Mouse (Mus musculus) cerebellum, adult 11 months (tissue): ENCODE data around the gene Camp.
"Not testable (repeated sequence)": the region's sequence is repeated elsewhere in the genome, so short reads cannot be mapped to it uniquely, and the experiment has no call there.

Source experiments
- DNase-seq: peaks from one replicate; pipeline ENCODE4 v3.0.0; 2022

The Camp gene

DNA sequence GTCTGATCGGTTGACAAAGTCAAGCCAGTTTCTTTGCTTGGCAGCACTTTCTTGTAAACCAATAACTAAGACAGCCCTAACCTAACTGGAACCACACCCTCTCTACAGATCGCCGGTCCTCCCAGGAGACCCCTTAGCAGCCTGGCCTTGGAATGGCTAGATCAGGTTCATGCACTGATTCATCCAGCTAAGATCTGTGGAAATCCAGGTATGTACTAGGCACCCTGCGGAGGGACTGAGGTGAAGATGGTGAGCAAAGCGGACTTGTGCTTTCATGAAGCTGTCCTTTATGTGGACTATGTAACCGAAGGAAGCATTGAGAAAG, 16.4 kb downstream of the Camp start:
- no peak for DNase-seq

DNA sequence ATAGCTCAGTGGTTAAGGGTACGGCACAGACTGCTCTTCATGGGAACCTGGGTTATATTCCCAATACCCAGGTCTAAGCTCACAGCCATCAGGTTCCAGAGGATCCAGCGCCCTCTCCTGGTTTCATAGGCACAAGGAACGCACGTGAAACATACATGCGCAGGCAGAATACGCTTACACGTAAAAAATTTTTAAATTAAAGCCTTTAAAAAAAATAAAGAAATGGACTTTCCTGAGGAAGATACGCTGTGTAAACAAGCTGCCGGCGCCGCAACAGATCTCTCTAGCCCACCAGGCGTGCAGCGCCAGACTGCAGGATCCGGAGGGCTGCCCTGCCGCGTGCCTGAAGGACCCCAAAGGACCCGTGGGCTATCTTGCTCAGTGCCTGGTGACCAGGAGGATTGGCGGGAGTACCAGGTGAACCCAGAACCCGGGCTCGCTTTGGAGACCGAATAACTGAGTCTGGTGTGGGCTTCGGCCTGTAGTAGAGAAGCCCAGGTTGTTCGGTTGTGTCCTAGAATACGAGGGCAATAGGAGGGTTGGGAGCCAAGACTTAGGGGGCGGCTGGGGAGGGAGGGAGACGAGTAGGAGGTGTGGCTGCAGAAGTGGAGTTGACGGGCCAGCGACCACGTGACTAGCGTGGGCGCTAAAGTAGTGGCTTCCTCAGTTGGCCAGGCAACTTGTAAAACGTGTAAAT, 16.9 kb downstream of the Camp start, which contains the start of gene Nme6:
Nme6 (plus strand) TSS at position 359 of the 697 bp plus-strand sequence.
- DNase-seq, result peak; percentile 81

DNA sequence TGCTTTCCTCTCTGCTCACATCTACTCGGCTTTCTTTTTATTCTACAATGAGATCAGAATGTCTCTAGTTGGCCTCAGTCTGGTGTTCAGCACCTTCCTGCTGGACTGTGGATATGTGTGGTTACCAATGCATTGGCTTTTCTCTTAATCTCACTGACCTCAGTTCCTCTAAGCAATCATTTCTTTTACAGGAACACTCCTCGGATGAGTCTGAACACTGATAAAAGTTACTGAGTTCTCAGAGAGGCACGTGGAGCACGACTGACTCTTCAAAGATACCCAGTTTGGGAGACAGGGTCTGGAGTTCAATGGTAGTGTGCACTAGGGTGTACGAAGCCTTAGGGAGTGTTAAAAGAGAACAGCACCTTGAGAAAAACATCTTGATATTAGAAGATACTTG, 23.2 kb downstream of the Camp start:
- no peak for DNase-seq

DNA sequence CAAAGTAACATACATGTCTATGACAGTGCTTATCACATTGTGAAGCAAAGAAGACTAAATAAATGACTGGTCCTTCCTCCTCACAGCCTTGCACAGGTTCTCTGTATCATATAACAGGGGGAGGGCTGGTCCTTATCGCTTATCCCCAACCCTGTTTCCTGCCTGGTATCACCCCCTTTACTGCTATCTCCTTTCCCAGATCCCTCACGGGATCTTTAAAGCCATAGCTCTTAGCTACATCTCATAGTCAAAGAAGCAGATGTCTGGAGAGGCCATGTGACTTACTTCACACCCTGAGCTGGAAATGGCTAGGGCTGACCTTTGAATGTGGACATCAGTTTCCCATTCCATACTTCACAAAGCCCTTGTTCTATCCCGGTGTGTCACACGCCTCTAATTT, 23.7 kb downstream of the Camp start:
- DNase-seq, result no peak

DNA sequence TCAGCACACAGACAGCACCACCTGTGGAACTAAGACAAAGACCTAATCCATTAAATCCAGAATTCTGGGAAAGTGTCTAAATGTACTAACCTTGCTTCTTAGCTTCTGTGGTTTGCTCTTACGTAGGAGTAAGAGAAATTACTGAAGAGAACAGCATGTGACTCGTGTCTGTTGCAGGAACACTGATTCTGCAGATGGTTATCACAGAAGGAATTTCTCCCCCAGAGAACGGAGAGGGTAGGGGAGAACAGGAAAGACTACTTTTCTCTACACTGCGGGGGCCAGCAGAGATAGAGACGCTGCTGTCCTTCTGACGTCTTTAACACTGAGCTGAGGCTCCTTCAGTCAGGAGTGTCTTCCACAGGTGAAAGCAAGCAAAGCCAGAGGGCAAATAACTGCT, 33.1 kb downstream of the Camp start:
- DNase-seq, result no peak

DNA sequence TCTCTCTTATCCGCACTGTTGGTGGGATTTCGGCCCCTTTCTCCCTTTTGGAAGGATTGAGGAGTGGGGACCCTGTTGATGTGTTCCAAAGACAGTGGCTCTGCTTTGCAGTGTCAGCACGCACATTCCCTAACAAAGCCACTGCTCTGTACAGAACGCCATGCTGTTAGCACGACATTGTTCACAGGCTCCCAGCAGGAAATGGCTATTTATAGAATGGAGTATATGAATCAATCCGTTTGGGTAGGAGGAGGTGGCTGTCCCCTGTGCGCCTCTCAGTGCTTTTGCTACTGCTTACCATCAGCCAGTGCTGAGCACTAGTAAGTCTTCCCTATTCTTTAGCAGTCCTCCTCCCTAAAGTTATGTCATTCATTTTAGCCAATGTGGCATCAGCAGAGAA, 36.0 kb downstream of the Camp start:
- DNase-seq, result no peak

DNA sequence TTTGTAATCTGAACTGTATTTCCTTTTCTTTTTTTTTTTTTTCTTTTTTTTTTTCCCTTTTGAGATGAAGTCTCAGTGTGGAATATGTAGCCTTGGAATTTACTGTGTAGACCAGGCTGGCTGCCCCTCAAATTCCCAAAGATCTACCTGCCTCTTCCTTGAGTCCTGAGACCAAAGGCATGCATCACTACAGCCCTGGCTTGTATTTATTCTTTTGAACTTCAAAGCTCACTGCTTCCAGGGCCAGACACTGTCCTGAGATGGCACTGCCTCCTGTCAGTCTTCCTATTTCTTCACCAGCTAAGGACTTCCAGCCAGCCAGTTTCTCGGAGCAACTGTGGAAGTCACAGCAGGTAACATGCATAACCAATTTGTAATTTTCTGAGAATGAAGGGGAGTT, 37.4 kb downstream of the Camp start, which contains the start of gene Spink8:
Spink8 (plus strand) TSS at position 301 of the 400 bp plus-strand sequence.
- no peak for DNase-seq

DNA sequence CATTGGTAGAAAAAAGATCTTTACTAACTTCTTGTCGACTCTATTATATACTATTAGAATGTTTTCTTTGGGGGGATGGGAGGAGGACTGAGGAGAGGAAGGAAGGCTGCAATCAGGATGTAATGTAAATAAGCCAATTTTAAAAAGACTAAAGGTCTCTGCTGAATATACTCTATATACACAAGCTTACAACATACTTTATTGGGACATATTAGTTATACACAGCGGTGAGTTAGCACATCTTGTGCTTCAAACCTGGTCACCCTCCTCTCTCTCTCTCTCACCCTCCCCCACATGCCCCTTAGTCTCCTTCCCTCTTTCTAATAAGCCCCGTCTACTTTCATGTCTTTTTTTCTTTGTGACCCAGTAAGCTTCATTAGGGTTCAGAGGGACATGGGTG, 41.5 kb downstream of the Camp start:
- DNase-seq, result no peak

DNA sequence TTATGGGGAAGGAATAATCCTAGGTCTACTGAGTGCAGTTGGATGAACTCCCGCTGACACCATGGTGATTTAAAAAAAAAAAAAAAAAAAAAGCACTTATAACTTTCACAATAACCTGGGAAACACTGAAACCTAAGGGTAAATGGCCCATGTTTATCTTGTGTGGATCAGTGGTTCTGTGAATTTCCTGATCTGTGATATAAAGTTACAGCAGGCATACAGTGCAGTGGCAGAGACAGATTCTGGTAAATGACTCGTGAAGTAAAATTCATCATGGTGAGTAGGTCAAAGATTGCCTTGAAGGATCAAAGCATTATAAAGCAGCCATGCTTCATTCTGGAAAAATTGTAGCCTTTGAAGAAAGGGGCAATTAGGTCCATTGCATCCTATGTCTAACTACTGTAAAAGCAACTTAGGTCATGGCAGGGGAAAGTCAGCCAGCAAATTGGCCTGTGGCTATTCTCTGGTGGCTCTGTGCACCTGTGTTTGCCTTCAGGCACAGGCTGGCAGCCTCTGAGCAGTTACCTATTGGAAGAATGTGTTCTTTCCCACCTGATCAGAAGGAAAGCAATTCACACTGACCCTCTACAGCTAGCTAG, 42.6 kb downstream of the Camp start:
- no peak for DNase-seq

DNA sequence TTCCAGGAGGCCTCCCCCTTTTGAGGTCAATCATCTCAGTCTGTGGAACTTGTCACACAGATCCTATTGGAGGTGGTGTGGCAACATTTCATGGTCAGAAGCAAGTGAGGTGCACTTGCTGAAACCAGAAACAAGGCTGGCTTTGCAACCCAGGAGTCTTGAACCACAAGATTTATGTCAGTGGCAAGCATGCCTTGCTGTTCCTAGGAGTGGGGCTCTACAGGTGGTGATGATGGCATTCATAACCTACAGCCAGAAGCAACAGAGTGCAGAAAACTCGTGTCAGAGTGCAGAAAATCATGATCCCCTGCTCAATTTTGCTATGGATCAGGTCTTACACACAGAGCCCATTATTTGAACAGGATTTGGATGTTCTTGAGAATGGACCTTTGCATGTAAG, 43.2 kb downstream of the Camp start:
- DNase-seq, result no peak

DNA sequence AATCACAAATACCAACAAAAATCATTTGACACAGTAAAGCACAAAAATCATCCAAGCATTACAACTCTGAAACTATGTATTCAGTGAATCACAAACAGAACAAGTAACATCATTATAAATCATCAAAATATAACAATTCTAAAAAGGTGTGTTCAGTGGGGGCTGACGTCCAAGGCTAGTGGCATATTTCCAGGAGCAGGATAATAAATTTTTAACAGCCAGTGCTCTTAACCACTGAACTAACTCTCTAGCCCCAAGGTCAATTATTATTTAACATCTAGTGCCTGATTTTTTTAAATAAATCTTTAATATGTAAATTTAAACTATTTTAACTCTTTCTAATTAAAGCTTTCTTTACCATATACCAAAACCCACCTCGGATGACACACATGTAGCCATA, 43.8 kb downstream of the Camp start:
- DNase-seq, result not testable (repeated sequence)

DNA sequence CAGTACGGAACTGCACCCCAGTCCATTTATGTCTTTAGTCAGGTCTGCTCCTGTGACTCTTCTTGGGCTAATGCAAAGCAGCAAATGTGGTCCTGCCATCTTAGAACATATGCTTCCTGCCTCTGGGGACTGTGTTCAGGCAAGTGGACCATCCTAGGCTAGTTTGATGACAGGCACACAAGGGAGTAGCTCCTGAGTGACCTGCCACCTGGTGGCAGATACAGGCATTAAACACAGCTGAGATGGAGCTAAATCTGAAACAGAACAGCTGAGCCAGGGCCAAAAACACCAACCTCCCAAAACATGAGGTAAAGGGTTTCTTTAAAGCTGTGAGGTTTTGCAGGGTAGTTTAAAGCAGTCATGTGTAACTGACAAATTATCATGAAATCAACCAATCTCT, 51.4 kb downstream of the Camp start:
- DNase-seq, result no peak
